Mouse (Mus musculus): ENCODE data around the gene Bco2. TPM values are rescaled to one million over a fixed set of nuclear protein-coding genes. Genes with fewer than 3 reads are reported as not detected.
A peak's percentile ranks its signal among the peaks of the same experiment; 100 is the strongest.

The Bco2 gene
- total RNA-seq, 2 experiments from 2014 or later = 1.9 to 2.0 TPM

DNA sequence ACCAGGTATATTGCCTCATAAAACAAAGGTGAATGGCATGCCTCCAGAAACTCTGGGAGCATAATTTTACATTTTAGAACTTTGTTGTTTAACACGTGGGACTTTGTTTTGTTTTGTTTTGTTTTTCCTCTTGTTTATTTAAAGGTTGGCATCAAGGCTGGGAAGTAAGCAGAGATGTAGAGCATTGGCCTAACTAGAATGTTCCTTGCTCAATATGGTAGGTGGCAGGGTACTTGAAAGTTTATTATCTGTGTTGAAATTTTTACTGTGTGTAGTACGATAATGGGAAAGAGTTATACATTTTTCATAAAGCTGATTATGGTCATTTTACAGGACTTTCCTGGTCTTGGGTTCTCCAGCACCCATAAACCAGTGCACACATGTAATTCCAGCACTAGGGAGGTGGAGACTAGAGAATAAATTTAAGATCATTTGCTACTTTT, 7.0 kb upstream of the Bco2 start:
- no peak for DNase-seq (ENCODE audit: low spot score in 2 of 2)

DNA sequence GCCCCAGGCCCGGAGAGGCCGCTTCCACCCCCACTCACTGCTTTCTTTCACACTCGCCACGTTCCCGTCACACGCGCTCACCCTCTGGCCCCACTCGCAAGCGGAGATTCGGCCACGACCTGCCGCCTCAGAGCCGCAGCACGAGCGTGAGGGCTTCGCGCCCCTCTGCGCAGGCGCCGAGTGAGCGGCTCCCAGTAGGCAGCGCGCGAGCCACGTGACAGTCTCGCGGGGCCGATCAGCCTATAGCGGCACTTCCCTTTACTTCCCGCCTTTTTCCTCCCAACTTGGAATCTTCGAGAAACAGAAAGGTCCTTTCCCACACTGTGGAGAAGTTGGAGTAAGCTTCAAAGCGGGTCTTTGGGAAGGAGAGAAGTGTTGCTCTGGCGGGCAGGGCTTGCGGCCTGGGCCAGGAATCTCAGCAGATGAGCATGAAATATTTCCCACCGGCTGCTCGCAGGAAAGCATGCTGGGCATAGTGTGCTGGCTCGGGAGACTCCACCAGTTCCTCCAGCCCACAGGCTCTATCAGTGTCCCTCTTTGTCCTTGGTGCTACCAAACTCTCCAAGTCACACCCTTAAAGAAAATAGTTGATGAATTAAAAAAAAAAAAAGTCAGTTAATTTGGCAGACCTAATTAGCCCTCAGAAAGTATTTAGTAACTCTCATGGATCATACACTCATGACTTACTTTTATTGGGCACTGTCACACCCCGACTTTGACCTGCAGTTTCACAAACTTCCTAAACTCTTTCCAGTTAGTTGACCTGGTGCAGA, 6.3 kb upstream of the Bco2 start, which contains the start of gene Tex12:
Gene Tex12 (minus strand): TSS at position 181 of the 773 bp plus-strand sequence.
- DNase-seq (ENCODE audit: low spot score in 2 of 2) = no peak

DNA sequence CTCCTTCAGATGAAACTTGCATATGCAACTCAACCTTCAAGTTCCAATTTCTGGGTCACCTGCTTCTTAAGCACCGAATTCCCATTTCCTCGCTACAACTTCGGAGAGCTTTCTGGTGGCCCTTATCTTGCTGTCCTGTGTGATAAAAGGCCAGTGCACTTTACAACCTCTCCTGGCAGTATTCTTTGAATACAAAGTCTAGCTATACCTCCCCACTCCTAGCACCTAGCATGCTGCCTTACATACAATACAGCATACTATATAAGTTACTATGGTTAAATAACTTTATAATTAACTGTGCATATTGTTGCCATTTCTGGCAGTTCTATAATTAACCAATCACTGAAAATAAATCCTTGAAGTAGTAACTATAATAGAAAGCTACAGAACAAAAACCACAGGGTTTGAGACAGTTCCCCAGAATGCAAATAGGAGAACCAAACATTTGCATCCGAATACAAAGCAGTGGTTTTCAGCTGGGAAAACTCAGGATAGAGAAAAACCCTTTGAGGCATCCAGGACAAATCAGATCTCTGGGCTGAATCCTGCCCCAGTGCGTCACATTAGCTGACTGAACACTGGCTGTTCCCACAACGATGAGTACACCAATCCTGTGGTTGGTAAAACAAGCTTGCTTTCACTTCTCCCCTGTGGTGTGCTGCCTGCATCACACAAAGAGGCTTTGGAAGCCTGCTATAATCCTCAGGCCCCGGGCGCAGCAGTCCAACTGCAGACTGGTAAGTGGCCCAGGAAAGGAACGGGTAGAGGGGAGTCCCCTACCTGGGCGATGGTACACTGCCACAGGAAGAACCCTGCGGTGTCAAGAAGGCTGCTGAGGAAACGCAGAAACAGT, 514 bp downstream of the Bco2 start, which contains the start of gene Il18:
Gene Il18 (plus strand): TSS at position 587 of the 853 bp plus-strand sequence.
- DNase-seq (ENCODE audit: low spot score in 2 of 2) = peak; percentile 60 to 64

DNA sequence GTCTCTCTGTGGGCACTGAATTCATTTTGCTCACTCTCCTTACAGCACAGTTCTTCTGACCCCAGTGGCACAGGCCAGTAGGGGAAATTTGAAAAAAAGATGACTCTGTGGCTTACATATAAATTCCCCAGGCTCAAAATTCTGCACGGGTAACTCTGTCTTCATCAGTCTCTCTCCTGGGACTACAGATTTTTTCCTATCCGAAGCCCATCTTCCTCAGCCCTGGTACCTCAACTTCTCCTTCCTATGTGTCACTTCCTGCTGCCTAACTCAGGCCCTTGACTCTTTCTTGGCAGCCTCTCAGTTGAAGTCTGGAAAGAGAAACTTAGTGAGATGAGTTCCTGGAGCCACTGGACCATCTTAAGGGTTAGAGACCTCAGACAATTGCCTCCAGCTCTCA, 1.4 kb downstream of the Bco2 start:
- no peak for DNase-seq (ENCODE audit: low spot score in 2 of 2)

DNA sequence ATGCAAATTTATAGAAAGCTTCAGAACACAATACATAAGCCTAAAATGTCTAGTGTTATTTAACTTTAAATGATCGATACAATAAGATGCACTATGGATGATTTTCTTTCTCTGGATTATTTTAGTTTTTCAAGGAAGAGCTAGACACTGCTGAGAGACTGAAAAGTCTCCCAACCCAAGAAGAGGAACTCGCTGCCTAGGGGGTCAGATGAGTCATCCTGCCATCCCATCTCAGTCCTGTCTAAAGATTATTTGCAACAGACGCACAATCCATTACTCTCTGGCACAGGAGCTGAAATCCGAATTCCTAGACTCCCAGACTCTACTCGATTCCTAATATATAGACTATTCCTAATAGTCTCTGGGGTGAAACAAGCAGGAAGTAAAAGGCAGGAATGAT, 2.8 kb downstream of the Bco2 start:
- DNase-seq (ENCODE audit: low spot score in 2 of 2) = no peak

DNA sequence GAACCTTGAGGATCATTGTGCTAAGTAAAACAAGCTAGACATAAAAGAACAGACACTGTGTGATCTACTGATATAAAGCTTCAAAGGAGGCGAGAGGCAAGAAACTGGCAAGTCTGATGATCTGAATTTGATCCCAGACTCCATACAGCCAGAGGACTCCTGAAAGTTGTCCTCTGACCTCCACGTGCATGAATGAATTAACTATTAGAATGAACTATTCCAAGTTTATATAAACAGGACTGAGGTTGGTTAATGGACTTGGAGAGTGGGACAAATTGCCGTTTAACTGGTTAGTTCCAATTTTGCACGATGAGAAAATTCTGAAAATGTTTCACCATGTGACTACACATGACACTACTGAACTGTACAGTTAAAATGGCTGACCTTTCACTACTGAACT, 6.0 kb downstream of the Bco2 start:
- no peak for DNase-seq (ENCODE audit: low spot score in 2 of 2)

DNA sequence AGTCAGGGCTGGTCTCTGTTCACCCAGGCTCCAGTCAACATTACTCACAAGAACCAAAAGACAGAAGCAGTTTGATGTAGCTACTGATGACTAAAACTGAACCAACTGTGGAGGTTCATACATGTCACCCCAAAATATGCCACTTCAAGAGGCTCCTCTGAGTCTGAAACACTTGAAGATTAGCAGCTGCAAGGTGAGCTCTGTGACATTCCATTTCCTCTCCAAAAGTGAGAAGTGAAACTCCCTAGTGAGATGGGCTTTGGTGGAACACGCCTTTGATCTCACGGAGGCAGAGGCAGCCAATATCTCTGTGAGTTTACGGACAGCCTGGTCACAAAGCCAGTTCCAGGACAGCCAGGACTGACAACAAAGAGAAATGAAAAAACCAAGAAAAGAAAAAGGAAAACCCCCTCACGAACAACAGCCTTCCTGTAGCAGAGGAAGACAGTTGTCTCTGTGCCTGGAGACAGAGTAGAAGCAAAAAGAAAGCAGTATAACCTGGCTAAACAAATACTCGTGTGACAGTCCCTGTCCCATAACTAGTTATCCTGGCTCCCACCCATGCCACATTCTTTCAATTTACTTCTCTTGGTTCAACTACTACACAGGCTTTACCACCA, 7.0 kb downstream of the Bco2 start:
- DNase-seq (ENCODE audit: low spot score in 2 of 2) = no peak

DNA sequence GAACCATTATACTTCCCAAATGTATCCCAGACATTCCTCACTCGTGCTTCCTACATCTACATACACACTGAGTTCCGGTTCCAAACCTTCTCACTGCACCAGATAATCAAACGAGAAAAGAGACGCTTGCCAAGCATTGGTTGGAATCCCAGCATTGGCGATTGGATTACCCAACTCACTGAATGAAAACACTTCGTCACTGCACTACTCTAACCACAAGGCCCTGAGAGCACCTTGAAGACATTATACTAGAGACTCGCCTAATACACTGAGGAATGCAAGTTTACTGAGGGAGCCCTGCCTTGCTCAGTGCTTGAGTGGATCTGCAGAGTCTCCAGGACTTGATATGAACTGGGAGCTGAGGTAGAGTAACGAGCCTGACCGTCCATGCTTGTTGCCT, 12.6 kb downstream of the Bco2 start:
- no peak for DNase-seq (ENCODE audit: low spot score in 2 of 2)

DNA sequence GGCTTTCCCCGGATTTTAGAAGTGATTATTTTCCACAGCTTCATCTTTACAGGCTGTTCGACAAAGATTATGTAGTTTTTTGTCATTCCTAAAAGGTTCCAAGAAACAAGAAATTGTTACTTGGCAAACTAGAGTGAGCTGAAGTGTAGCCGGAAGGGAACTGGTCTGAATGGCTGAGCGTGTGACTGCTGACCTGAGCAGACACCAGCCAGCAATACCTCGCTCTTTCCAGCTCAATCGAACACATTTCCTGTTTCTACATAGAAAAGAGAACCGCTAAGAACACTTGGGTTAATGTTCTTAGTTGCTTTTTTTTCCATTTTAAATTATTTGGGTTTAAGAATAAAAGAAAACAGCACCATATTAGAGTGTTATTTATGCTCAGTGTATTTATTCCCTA, 14.8 kb downstream of the Bco2 start:
- DNase-seq (ENCODE audit: low spot score in 2 of 2) = no peak

DNA sequence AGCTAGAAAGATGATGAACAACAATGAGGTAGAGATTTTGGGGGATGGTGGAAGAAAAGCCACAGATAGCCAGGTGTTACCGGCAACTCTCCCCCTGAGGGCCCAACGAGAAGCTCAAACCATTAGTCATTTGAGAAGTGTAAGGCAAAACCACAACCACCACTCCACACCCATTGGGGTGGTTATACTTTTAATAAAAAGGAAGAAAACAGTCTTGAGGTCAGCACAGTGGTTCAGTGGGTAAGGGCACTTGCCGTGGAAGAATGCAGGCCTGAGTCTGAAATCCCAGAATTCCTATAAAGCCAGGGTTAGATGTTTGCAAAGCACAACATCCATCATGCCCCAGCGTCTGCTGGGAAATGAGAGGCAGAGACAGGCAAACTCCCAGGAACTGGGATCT, 17.7 kb downstream of the Bco2 start:
- no peak for DNase-seq (ENCODE audit: low spot score in 2 of 2)

DNA sequence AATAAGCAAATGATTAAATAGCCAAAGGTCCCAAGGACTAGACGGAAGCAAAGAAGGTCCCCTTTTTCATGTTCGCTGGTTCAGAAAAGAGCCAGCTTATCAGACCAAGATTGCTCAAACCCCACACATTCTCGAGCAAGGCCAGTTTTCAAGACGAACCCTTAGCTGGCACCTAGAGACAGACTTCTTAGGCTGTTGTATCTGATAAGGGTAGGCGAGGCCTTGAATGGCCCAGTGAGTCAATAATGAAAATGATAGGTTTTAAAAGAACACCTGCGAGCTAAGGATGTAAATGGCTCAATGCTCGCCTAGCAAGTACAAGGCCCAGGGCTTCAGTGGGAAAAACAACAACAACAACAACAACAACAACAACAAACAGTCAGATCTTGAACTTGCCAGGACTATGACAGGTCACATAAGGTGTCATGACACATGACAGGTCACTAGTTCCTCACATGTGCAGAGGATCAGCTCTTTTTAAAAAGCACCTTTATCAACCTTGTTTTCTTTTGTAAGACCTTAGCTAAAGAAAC, 18.3 kb downstream of the Bco2 start:
- no peak for DNase-seq (ENCODE audit: low spot score in 2 of 2)

DNA sequence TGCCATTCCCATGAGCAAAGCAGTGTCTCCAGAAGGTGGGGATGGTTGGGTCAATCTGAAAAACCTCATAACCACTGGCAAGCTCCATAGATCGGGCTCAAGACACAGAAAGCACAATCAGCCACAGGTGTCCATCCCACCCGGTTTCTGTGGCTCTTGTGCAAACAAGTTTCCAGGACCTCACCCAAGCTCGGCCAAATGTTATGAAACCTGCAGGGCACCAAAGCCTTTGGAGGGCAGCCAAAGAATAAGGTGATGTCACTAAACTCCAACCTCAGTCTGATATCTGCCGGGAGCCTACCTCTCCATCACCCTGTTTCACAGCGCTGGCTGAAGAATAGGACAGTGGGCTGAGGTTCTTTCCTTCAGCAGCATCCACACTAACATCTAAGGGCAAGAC, 19.1 kb downstream of the Bco2 start:
- no peak for DNase-seq (ENCODE audit: low spot score in 2 of 2)

DNA sequence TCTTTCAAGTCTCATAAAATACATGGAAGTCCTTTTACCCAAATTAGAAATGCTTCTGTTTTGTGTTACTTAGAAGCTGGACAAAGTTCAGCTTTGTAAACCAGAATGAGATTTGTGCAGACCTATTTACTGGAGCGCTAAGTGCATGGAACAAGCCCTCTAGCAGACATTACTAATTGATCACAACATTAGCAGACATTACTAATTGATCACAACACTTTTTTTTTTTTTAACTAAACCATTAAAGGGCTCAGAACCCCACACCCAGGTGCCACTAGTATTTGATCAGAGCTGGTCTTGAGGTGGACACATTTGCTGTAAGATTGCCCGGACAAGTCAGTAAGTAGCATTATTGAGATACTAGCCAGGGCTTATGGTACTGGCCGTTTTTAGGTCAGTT, 21.2 kb downstream of the Bco2 start:
- DNase-seq (ENCODE audit: low spot score in 2 of 2) = no peak

DNA sequence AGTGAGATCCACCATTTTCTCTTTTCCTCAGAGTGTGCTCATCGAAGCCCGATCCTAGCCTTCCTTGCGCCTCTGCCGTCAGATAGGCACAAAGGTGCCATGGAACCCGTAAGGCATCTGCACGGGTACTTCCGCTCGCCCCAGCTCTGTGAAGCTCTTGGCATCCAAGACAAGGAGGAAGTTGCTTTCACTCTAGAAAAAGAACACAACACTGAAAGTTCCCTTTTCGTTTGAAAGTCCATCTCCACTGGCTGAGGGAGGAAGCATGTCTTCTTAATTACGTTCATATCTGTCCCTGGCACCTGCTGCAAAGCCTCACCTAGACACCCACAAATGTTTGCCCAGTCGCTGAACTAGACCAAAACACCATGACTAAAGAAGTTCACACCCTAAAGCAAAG, 21.7 kb downstream of the Bco2 start:
- no peak for DNase-seq (ENCODE audit: low spot score in 2 of 2)

DNA sequence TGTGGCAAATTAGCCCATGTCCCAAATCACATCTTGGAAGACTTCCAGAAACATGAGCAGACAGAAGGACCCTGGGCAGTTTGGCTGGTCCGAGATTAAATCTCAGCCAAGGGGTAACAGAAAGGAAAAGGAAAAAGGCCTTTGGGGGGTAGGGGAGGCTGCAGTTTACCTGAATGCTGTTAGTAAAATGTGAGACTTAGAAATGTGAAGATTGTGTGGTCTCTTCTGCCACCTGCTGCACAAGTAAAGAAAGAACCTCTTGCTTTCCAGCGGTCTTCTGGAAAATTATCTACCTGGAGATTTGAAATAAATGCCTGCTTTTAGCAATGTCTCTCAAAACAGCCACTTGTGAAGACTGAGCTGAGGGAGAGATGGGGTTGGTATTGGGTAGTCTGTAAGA, 24.1 kb downstream of the Bco2 start:
- peak; percentile 57 to 58 for DNase-seq (ENCODE audit: low spot score in 2 of 2)

DNA sequence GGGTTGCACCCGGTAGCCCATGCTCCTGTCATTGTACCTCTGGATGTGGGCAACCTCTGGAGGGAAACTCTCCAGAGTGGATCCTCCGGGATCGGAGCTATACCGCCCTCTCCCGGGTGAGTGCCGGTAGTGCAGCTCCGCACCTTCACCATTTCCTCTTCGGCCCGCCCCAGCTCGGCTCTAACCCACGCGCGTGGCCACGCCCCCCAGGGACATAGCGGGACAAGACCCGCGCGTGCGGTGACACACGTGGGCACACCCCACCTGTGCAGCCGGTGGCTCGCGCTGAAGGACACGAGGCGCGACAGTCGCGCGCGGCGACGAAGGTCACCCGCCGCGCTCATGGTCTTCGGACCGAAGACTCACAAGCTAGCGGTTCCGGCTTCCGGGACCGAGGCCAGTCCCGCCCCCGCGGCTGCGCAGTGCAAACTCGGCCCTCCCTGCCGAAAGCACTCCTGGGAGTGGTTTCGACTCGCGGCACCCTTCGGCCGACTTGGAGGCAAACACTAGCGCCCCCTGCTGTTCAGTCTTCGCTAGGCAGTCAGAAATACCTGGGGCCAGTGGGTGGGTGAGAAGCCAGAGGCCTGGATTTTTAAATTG, 26.6 kb downstream of the Bco2 start, which contains the start of gene Pts:
Gene Pts (minus strand): TSS at position 432 of the 600 bp plus-strand sequence.
- peak; percentile 97 to 99 for DNase-seq (ENCODE audit: low spot score in 2 of 2)

DNA sequence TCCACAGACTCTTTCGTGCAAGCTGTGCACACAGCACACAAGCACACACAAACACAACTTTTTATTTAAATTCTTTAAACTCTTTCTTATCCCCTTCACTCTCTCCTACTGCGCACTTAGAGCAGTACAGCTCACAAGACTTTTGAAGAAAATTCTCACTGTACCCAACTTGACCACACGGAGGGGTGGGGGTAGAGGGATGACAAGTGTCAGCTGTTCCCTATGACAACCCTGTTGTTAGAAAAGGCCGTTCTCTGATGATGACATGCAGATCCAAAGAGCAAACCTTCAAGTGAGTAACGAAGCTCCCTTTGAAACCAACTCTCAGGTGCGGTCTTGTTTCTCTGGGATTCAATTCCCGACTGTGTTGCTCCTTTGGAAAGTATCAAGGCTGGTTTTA, 27.1 kb downstream of the Bco2 start:
- DNase-seq (ENCODE audit: low spot score in 2 of 2) = no peak

DNA sequence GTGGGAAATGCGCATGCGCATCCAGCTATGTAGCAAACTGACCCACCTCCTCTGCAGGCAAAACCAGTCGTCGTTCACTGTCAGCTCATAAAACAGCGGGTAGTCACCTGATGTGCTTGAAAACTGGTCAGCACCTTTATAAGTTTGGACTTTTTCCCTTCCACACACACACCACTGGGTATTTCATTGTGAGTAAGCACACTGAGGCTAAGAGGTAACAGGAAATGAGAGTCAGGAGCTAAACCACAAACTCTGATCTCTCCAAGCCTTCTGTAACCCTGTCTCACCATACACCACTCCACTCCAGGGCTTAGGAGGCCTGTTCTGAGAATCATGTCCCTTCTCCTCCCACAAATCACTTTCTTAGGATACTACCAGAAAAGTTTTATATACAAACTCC, 29.4 kb downstream of the Bco2 start:
- no peak for DNase-seq (ENCODE audit: low spot score in 2 of 2)

DNA sequence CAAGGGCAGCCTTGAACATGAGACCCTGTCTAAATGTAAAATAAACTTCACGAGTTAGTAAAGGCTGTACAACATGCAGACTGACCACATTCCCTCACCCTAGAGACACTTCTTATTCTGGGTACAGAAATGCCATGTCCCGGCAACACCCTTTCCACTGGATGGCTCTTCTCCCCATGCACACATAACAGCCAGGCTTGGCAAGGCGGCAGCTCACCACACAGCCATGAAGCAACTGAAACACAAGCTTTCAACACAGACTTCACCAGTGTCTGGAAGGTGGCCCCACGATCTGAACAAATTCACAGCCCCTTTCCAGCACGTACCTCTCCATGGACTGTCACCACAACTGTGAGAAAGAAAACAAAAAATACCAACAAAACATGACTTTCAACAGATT, 30.0 kb downstream of the Bco2 start:
- DNase-seq (ENCODE audit: low spot score in 2 of 2) = no peak

DNA sequence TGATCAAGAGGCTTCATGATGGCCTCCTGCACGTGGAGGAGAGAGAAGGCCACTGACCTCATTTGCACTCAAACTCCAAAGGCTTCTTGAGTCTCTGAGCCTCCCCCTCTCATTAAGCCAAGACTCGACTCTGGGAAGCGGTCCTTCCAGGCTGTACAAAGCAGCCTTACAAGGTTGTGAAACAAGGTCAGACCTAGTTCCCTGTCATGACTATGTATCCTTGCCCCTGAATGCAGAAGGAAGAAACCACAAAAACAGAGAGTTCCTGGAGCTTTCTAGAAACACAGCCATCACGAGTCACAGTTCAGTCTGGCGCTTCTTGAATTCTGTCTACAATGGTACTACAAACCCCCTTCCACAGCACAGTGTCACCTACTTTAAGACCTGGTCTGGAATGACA, 32.4 kb downstream of the Bco2 start:
- DNase-seq (ENCODE audit: low spot score in 2 of 2) = no peak

DNA sequence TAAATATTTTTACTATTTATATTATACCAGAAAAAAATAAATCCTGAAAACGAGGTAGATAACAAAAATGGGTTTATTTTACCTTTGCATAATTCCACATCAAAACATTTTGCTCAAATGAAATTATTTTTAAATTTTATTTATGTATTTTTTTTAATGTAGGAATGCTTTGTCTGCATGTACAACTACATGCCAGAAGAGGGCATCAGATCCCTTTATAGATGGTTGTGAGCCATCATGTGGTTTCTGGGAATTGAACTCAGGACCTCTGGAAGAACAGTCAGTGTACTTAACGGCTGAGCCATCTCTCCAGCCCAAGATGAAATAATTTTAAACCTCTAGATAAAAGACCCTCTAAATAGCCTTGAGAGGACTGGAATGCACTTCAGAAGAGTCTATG, 33.4 kb downstream of the Bco2 start:
- no peak for DNase-seq (ENCODE audit: low spot score in 2 of 2)
